Mouse (Mus musculus) skeletal muscle tissue, adult 2 months (tissue): ENCODE data around the gene Rpap1.
"Not testable (repeated sequence)": the region's sequence is repeated elsewhere in the genome, so short reads cannot be mapped to it uniquely, and the experiment has no call there.

Experiments
- DNase-seq: peaks from one replicate; pipeline ENCODE4 v3.0.0-alpha.2; 2012; ENCODE audit warnings: low read depth, low spot score

The Rpap1 gene

DNA sequence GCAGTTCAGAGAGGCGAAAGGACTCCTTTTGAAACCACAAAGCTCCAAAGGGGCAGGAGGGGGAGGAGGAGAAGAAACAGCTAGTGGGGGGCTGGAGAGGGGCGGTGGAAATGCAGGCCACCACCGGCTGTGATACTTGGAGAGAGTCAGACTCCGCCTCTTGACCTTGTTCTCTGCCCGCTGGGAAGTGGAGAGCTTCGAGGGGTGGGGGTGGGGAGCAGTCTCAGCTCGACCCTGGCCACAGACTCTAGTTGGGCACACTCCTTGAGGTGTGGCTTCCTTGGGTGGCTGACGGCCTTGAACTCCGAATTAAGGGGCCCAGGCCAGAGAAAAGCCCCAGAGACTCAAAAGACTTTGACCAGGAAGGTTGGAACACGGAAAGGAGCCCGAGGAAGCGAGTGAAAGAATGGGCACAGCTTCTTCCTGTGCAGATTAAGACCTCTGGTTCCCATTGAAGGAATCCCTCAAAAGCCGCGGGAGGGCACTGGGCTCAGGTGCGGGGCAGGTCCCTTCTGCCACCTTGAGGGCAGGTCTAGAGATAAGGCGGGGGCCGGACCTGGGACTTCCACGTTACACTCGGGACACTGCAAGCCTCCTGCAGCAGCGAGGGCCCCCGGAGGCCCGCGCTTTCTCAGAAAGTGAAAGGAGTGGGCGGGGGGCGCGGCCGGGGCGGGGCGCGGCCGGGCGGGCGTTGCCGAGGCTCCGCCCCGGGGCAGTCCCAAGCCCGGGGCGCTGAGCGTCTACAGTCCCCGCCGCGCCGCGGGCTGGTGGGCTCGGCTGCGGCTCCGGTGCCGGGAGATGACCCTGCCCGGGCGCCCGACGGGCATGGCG is 45.5 kb downstream of the Rpap1 start, which contains the start of gene Itpka:
Gene Itpka (plus strand): TSS at position 757 of the 831 bp plus-strand sequence.
- DNase-seq: peak; percentile 12

DNA sequence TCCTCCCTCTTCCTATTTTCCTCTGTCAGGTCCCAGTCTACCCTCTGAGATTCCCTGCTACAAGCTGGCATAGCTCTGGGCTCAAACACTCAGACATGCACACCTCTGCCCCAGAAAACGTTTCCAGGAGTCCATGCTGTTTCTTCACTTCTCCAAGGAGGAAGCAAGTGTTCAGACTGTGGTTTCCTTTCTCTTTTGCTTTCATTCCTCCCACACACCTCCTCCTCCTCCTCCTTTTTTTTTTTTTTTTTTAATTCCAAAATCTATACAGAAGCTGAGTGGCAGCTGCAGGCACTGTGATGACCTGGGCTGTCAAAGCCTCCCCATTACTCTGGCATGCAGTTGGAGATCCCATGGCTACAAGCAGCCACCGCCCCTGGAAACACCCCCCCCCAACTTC is 46.8 kb downstream of the Rpap1 start:
- DNase-seq: no peak

DNA sequence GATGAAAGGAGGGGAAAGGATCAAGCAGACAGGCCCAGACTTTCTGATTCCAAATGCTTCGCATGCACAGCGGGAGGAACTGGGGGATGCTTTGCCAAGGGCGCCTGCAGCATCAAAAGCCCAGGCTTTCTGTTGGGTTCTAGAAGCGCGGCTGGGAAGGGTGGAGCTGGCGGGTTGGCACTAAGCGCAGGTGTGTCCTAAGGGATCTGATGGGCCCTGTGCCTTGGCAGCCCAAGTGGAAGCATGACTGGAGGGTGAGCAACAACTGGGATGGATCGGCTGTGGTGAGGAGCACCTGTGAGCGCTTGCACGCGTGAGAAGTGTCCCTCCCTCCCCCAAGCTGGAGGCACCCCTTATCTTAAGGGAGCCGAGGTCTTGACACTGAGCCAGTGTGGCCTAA is 50.2 kb downstream of the Rpap1 start:
- DNase-seq: no peak

DNA sequence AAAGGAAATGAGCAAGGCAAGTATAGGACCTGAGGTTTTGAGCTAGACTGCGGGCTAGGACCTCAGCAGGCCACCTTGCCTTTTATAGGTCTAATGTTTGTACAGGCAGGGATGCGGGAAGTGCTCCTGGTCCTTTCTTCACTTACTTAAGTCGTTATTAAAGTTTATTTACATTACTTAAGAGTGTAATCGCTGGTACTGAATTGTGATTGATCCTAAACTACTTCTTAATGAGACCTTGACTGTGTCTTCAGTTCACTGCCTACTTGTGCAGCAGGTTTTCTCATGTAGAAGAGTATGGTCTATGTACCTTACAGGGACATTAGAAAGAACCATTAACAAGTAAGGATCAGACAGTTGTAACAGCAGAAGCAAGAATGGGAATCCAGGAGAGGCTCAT is 56.6 kb downstream of the Rpap1 start:
- no peak for DNase-seq

DNA sequence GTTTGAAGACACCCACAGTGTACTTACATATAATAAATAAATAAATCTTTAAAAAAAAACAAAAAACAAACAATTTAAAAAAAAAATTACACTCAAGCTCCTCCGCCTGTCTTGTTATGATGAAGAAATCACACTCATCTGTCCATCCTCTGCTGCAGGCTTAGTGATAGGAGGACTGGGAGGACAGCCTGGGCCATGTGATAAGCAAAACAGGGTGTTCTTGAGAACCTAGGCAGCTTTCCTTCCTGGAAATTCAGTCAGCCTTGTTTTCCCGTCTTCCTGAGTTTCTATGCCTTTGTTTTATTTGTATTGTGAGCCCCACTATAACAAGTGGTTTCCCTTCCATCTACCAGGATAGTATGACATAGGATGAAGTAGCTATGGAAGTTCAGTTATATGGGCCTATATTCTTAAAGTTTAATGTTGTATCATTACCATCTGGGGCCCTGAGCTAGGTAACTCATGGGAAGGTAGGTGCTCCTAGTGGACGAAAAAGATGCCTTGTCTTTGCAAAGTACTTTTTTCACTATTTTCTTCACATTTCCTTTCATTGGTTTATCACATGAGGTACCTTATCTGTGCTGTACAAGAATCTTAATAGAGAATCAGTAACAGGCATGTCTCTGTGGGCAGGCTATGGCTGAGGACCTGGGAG is 59.4 kb downstream of the Rpap1 start:
- DNase-seq: no peak

DNA sequence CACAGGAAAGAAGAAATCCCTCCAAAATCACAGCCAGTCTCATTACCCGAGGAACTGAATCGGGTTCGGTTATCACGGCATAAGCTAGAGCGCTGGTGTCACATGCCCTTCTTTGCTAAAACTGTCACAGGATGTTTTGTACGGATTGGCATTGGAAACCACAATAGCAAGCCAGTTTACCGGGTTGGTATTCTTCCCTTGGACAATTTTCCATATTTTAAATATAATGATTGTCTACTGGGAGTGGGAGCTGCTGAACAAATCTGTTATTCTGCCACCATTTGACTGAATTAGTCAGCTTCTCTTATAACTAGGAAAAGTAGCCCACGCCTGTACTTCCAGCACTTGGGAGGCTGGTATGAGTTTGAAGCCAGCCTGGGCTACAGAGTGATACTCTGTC is 66.3 kb downstream of the Rpap1 start:
- DNase-seq: no peak

DNA sequence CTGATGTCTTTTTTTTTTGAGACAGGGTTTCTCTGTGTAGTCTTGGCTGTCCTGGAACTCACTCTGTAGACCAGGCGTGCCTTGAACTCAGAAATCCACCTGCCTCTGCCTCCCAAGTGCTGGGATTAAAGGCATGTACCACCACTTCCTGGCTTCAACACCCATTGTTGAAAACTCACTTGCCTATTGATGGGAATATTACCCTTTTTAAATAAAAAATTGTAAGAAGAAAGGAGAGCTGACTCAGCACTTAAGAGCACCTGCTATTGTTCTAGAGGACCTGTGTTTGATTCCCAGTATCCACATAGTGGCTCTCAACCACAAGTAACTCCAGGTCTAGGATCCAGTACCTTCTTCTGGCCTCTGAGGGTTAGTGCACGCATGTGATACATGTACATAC is 71.5 kb downstream of the Rpap1 start:
- DNase-seq: not testable (repeated sequence)
